Mouse (Mus musculus): ENCODE results near the gene Nfkbia.

Nfkbia gene

GRCm38 (mm10) chr12:55492184-55492898 lies at the start of gene Nfkbia:
Gene Nfkbia, minus strand, starts transcription at chr12:55492647.
- DNase-seq = peak; percentile 96

- no peak for DNase-seq
Measured at GRCm38 (mm10) chr12:55539157-55539556, 46.7 kb upstream of the Nfkbia start.

GRCm38 (mm10) chr12:55538328-55538971 lies 46.0 kb upstream of the Nfkbia start:
- no peak for DNase-seq

- no peak for DNase-seq
Measured at GRCm38 (mm10) chr12:55537742-55538141, 45.3 kb upstream of the Nfkbia start.

DNA sequence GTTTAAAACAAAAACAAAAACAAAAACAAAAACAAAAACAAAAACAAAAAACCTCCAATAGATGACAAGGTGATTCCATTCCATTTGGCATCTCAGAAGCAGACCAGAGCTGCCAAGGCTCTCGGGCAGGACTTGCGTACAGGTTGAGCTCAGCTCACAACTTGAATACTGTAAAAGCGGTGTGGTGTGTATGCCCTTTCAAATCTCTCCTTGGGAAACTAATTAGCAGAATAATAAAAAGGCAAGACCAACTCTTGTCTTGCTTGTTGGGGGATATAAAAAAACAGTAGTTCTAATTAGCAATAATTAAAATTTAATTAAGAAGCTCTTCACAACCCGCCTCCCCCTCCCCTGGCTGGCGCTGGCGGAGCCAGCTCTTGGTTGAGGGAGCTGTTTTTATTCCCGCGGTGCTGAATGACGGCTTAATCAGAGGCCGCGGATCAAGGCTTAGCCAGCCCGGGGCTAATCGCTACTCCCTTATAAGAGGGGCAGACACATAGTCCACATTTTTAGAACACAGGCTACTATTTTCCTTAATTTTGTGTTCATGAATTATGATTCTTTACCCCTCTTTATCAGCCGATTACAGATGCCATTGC lies 44.2 kb upstream of the Nfkbia start:
- DNase-seq = peak; percentile 13

DNA sequence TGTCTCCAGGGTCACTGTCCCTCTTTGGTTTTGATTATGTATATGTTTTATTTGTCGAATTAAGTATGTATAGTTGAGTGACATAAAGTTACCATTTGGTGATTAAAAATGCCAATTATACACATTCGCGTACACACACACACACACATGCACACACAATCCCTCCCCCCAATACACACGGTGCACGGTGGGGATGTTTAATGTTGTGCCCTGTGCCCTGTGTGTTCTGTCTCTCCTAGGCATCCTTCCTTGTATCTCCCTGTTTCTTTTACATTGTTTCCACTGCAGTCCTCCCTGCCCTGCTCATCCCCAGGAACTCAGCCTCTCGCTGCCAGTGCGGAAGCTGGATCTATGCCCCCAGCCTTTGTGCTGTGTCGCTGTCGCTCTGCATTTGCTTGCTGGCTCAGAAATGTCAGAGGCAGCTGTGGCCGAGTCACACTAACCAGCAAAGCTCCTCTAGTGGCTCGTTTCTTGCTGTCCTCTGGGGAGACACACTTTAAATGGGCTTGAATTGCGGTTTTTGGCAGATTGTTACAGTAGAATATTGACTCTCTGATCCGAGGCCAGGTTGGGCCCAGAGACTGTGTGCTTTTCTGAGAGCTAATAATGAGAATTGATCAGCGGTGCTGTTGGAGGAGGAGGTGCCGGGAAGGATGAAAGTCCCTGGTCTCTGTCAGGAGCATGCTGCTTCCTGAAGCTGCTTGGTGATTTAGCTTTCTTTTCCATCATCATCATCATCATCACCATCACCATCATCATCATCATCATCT lies 34.7 kb upstream of the Nfkbia start:
- no peak for DNase-seq

DNA sequence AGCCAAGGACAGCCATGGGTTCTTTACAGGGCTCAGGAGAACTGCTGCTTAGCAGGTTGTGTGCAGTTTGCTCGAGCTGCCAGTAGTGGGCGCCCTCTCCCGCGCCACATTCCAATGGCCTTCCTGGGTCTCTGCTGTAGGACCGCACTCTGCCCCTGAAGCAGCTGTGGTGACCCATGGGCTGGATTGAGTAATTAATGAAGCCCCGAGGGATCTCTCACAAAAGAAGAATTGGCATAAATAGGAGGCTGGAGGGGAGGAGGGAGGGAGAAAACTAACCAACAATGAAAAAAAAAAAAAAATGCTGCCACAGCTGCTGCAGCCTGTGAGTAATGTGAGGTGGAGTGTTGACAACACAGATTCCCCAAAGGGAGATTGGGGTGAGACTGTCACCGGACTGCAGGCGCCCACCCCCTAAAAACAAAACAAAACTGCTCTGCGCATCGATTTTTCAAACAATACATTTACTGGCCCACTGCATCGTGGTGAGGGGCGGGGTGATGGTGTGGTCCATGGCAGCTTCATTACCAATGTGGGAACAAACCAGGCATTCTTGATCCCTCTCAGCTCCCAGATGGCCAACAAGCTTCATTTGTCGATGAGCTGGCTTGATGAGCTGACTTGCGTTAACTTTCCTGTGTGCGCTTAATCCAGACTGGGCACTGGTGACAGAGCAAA lies 25.8 kb upstream of the Nfkbia start:
- DNase-seq = peak; percentile 72

GRCm38 (mm10) chr12:55508817-55509216 lies 16.4 kb upstream of the Nfkbia start:
- DNase-seq = no peak

GRCm38 (mm10) chr12:55507332-55507935 lies 15.0 kb upstream of the Nfkbia start:
- no peak for DNase-seq

GRCm38 (mm10) chr12:55506029-55506330 lies 13.5 kb upstream of the Nfkbia start:
- peak; percentile 87 for DNase-seq

DNA sequence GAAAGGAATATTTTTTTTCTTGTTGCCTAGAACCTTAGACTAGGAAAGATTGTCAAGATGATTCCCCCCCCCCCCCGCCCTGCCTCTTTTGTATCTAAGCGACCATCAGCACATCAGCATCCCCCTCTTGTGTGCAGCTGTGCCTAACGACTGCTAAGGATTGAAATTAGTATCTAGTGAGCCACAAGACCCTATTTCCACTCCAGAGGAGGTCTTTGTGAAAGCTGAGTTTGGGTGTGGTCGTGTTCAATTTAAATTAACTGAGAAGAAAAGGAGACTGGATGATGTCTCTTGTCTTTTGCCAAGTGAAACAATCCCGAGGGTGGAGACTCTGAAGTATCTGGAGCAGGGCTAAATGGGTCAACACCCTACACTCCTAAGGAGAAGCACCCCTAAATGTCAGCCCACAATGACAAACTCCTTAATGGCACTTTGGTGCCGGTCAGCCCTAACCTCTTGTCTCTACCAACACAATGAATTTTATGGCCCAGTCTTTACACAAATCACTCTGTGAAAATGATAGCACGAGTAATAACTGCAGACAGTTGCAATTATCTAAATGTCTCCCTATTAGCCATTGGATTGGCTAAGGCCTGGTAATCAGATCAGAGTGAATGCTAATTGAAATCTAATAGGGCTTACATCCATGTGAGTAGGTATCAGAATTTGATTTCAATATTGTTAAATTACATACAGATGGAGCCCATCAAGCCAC lies 13.0 kb upstream of the Nfkbia start:
- DNase-seq = no peak

DNA sequence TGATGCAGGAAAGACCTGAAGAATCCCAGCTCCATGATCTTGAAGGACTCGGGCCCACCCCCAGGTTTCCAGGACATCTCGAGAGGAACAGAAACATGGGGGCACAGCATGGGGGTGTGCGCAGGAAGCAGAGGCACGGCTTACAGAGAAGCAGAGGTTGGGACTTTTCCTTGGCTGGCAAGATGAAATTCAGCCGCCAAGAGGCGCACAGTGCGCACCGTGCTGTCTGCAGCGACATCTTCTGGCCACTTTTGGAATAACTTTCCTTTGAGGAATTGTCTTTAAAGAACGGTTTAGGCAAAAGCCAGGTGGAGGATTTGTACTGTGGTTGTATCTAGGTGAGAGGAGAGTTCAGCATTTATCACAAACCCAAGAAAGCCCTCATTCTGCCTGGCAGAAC lies 6.6 kb upstream of the Nfkbia start:
- DNase-seq = peak; percentile 86

DNA sequence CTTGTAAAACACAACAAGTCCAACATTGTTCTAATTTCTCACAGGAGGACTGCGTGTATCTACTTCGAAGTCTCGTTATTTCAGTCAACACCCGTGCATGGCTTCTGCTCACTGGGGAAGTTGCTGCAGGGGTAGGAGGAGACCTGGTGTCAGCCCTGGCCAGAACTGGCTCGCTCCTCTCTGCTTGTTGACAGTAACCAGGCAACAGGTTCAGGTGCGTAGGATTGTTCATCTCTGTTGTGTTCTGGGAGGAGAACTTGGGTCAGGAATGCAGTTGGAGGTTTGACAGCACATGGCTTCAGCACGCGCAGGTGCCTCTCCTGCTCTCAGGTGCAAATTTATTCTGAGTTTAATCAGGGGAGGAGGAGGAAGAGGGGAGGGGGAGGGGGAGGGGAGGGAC lies 5.3 kb upstream of the Nfkbia start:
- peak; percentile 42 for DNase-seq

DNA sequence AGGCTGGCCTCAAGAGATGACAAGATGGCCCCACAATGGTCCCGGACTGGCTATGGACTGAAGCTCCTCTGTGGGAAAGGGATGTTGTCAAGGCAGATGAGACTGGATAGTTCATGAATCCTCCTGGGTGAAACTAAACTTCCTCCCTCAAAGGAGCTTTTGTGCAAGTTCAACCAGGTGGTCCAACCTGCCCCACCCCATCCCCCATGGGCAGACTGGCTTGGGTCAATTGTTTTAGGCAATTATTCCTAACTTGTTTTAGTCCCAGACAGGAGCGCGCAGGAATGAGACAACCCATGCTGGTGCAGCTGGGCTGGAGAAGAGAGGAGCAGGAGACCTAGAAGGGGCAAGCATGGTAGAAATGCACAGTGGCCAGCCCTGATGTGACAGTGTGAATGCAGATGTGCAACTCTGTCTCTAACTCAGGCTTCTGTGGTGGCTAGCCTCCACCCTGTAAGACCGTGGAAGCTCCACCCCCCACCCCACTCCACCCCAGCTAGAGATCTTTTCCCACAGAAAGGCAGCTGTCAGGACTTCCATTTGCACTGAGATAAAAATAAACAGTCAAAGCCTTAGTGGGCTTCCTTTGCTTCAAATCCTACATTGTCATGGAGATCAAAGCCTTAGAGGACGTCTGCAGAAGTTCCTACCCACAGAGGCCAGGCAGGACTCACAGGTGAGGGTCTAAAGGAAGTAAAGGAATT lies 3.6 kb upstream of the Nfkbia start:
- DNase-seq = peak; percentile 57

DNA sequence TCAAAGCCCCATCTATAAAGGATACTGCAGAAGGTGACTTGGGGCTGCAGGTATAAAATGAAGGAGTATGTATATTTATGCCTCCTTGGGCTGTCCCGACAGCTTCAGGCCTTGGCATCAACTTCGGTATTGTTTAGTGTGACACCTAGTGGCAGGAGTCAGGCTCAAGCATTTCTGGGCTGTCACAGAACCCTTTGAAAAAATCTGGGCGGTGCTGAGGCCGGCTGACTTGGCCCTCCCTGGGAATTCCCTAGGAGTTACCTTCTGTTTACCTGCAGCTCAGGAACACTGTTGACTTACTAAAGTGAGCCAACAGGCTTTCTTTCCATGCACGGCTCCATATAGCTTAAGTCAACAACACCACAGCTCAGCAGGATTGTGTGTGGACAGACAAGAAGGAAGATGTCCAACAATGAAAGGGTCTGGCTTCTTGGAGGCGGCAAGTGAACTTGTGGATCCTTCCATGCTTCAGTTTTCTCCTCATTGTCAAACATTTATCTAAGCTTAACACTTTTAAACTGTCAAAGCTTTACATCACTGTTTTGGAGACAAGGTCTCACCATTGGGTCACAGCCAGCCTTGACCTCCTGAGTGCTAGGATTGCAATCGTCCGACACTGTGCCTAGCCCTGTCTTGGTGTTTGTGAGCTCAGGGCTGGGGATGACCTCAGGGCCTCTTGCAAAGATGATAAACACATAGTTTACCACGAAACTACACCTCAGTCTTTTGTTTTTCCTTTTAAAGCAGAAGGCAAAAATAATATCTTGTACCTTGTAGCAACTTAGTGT lies 2.9 kb upstream of the Nfkbia start:
- peak; percentile 78 for DNase-seq

- DNase-seq = no peak
Measured at GRCm38 (mm10) chr12:55493381-55493780, 934 bp upstream of the Nfkbia start.

- DNase-seq = no peak
Measured at GRCm38 (mm10) chr12:55492941-55493340, 494 bp upstream of the Nfkbia start.

DNA sequence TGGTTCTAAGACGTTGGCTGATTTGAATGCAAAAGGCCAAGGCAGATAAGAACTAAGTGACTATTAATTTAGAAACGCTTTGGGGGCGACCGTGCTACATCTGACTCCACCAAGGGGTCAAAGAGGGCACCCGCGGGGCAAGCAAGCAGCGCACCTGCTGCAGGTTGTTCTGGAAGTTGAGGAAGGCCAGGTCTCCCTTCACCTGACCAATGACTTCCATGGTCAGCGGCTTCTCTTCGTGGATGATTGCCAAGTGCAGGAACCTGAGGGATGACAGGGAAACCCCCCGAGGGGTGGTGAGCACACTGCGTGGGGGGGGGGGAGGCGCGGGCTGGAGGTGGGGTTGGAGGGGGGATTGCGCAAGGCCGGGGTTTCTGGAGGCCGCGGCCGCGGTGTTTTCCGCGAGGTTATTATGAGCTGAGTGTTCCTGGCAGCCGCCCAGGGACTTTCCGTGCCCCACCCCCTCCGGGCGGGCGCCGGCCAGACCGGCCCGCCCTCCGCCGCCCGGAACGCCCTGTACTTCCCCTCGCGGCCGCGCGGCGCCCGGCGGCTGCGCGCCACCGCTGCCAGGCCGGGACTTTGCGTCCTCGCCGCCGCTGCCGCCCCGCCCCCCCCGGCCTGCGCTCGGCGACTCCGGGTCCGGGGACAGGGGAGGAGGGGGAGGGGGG lies 797 bp downstream of the Nfkbia start:
- DNase-seq = peak; percentile 89

- no peak for DNase-seq
Measured at GRCm38 (mm10) chr12:55490722-55491449, 1.6 kb downstream of the Nfkbia start.

Measured in thymus, postnatal 4 days (tissue).